Mouse (Mus musculus): ENCODE measurements around the gene Wdtc1.

Wdtc1 gene

DNA sequence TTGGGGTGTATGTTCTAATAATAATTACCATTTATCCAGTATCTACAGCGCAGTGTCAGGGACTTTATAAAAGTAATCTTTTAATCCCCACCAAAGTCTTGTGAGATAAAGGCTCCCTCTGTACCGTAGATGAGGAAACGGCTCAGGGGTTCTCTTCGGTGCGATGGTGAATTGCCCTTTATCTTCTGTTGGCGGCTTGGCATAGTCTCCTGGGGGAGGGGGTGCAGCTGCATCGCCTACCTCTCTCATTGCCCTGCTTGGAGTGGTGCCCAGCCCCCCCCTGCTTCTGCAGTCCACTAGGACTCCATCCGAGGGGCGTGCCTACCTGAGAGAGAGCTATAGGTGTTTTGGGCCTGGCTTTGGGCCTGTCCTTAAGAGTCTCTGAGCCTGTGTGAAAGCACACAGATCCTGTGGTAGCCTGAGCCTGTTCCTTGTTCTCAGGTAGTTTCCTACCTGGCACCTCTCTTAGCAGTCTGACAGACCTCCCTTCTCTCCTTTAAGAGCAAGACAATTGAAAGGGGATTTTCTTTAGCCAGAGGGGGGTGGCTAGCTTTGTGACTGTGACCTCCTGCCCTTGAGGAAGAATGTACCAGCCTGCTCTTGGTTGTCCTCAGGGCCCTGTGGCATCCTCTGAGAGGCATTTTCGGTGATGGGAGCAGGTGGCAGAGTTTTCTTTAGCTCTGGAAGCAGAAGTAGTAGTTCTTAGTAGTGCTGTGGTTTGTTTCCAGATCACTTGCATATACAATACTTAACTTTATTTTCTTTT is 22.7 kb upstream of the Wdtc1 start:
- peak; percentile 36 for DNase-seq

DNA sequence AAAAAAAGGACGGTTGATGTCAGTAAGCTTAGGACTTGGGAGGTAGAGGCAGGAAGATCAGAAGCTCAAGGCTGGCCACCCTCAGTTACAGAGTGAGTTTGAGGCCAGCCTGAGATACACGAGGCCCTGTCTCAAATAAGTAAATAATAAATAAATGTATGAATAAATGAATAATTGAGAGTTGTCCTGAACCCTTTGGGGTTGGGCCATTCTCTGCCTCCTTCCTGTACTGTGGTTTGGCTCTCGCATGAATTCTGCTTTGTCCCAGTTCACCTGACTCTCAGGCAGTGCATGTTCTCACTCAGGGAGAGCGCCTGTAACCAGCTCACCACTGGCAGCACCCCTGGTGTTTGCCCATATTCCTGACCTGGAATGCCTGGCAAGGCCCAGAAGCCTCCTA is 20.7 kb upstream of the Wdtc1 start:
- no peak for DNase-seq

- no peak for DNase-seq
These were observed 19.0 kb upstream of the Wdtc1 start for GRCm38 (mm10) chr4:133372278-133372665.

GRCm38 (mm10) chr4:133371621-133372277 is 18.5 kb upstream of the Wdtc1 start:
- no peak for DNase-seq

GRCm38 (mm10) chr4:133370298-133371274 is 17.3 kb upstream of the Wdtc1 start:
- DNase-seq: no peak

GRCm38 (mm10) chr4:133369553-133370297 is 16.4 kb upstream of the Wdtc1 start, which contains the start of gene Slc9a1:
Gene Slc9a1, plus strand, starts transcription at chr4:133369706.
- DNase-seq: peak; percentile 97

GRCm38 (mm10) chr4:133354641-133355040 is 1.4 kb upstream of the Wdtc1 start:
- no peak for DNase-seq

GRCm38 (mm10) chr4:133352797-133353196 is 484 bp downstream of the Wdtc1 start:
- DNase-seq: no peak

- DNase-seq: no peak
These were observed 5.1 kb downstream of the Wdtc1 start for GRCm38 (mm10) chr4:133348051-133348775.

DNA sequence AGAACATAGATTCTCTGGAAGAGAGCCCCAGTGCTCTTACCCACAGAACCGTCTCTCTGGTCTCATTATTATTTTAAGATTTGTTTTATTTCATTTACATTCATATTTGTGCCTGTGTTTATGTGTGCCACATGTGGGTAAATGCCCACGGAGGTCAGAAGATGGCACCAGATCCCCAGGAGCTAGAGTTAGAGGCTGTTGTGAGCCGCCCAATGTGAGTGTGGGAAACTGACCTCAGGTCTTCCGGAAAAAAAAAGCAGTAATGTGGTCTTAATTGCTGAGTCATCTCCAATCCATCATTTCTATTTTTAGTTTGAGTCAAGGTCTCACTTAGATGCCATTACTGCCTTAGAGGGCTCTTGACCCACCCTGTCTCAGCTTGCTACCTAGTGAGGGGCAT is 5.7 kb downstream of the Wdtc1 start:
- DNase-seq: no peak

DNA sequence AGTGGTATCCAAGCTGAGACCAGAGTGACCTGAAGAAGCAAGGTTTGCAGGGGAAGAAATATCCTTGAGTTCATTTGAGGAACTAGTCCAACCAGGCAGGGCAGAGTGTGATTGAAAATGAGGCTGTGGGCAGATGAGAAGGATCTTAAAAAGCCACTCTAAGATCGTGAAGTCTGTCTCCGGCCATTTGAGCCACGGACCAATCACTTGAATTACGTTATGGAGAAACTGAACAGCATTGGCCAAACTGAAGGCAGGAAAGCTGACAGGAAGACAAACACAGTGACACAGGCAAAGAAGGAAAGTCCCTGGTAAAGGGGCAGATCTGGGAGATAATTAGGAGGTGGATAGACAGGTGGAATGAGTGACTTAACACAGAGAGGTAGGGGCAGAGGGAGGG is 6.7 kb downstream of the Wdtc1 start:
- DNase-seq: no peak

DNA sequence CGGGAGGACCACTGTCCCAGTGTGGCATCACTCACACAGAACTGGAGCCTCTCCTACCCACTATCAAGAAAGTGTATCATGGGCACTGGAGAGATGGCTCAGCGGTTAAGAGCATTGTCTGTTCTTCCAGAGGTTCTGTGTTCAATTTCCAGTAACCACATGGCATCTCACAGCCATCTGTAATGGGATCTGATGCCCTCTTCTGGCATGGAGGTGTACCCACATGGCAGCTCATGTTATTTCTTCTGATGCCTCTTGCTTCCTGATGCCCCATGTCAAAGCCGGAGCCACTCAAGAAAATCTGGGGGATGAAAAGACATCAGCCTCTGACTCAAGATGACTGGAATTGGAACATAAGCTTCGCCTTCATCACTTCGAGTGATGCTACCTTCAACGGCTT is 7.6 kb downstream of the Wdtc1 start:
- no peak for DNase-seq

GRCm38 (mm10) chr4:133344112-133344511 is 9.2 kb downstream of the Wdtc1 start:
- DNase-seq: peak; percentile 44

- no peak for DNase-seq
These were observed 13.1 kb downstream of the Wdtc1 start for GRCm38 (mm10) chr4:133340217-133340616.

DNA sequence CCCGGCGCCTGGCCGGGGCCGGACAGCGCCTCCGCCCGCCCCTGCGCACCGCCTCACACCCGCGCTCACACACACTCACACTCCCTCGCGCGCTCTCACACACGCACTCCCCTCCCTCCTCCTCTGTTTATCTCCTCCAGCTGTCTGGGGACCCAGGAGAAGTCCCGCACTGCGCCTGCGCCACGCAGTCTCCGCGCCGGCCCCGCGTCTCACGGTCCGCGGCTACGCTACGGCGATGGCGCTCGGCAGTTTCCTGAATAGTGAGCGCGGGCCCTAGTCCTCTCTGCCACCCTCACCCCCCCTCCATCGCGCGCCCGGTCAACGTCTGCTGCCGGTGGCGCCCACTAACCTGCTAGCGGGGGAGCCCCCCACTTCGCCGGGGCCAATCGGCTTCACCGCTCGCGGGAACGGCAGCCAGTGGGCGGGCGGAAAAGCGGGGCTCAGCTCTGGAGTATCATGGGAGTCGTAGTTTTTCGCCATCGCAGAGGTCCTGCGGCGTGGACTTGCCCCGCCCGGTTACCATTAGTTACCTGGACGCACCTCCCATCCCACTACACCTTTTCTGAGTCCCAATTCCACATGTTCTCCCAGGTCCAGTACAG is 14.0 kb downstream of the Wdtc1 start:
- peak; percentile 100 for DNase-seq

GRCm38 (mm10) chr4:133338521-133339095 is 14.7 kb downstream of the Wdtc1 start:
- no peak for DNase-seq

- no peak for DNase-seq
These were observed 15.3 kb downstream of the Wdtc1 start for GRCm38 (mm10) chr4:133337833-133338520.

- no peak for DNase-seq
These were observed 20.0 kb downstream of the Wdtc1 start for GRCm38 (mm10) chr4:133333306-133333705.

DNA sequence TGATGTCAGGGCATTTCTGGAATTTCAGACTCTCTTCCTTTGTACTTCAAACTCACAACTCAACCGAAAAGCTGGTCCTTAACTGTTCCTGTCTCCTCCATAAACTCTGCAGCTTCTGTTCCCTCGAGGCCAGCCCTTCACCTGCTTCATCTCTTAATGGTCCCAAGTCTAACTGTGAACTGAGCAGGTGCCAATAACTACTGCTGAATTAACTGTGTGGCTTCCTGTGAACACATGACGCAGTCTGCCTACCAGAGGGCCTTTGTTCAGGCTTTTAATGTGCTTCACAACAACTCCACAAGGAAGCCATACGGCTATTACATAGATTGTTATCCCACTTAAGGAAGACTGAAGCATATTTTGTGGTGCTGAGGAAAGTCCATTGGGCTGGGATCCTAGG is 23.0 kb downstream of the Wdtc1 start:
- no peak for DNase-seq

GRCm38 (mm10) chr4:133328129-133328528 is 25.2 kb downstream of the Wdtc1 start:
- no peak for DNase-seq

All from cerebellum, adult 8-10 months (tissue).